Mouse (Mus musculus): Measurements from ENCODE around the gene P4ha2.

The P4ha2 gene

GRCm38 (mm10) chr11:54100045-54100691 is at the start of gene P4ha2:
Gene P4ha2 (plus strand): TSS chr11:54100095.
- no peak for DNase-seq (ENCODE audit: low spot score in 2 of 2)

GRCm38 (mm10) chr11:54050205-54050604 is 49.7 kb upstream of the P4ha2 start:
- DNase-seq (ENCODE audit: low spot score in 2 of 2): no peak

GRCm38 (mm10) chr11:54051161-54051560 is 48.7 kb upstream of the P4ha2 start:
- no peak for DNase-seq (ENCODE audit: low spot score in 2 of 2)

DNA sequence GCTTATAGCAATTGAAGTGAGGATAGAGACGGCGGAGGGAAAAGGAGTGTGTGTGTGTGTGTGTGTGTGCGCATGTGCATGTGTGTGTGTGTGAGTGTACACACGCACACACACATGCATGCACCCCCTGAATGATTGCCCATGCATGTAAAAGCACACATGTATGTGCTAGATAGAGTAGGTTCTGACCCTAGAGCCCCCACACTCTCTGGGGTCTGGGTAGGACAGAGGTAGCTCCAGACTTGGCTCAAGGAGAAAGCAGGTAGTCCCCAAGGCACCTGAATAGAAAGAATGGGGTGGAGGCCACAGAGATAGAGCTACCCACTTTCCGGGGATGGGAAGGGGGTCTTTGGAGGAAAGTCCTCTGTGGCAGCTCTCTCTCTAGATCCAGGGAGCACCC is 47.8 kb upstream of the P4ha2 start:
- DNase-seq (ENCODE audit: low spot score in 2 of 2): no peak

DNA sequence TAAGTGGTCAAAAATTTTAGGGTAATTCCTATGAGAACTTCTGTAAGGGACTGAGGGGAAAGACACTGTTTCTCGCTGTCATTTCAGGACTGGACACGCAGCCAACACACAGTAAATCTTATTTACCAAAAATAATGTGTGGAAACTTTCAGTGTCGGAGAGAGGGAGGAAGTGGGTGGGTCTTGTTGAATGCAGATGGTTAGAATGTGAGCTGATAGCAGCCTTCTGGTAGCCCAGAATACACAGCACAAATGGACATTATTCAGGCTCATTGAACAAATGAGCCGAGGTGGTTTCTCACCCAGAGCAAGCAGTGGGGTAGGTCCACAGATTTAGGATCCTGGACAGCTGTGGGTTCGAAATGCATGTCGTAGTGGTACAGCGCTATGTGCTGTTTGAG is 46.8 kb upstream of the P4ha2 start:
- DNase-seq (ENCODE audit: low spot score in 2 of 2): no peak

DNA sequence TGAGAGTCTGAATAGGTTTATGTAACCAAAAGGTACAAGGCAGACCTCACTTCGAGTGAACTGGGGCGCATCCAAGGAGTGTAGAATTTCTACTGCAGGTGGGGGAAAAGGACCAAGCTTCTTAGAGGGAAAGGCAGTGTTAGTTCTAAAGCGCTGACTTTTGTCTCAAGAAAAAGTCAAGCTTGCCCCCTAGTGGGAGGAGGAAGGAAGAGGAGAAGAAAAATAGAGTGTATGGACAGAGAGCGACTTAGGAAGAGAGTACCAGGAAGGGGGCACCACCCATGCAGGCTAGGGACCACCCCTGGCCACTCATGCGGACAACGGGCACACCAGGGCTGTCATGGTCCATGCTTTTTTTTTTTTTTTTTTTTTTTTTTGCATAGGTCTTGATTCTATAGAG is 45.6 kb upstream of the P4ha2 start:
- DNase-seq (ENCODE audit: low spot score in 2 of 2): peak; percentile 33 to 68

GRCm38 (mm10) chr11:54056132-54056531 is 43.8 kb upstream of the P4ha2 start:
- DNase-seq (ENCODE audit: low spot score in 2 of 2): no peak

DNA sequence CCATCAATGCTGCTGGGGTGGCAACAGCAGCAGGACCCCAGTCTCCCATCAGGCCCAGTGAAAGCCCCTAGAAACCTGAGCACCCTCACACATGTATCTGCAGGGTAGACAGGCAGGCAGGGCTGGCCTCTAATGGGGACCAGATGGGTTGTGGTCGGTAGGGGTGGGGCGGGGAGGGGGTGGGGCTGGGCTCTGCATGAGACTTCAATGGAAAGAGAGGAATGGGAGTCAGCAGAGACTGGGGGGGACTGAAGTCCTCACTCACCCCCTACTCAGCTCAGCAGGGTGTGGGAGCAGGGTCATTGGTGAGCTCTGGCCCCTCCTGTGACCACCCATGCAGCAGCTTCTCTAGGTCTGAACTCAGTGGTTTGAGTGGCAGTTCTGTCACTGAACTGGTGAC is 42.5 kb upstream of the P4ha2 start:
- DNase-seq (ENCODE audit: low spot score in 2 of 2): no peak

- no peak for DNase-seq (ENCODE audit: low spot score in 2 of 2)
These were observed 41.8 kb upstream of the P4ha2 start for GRCm38 (mm10) chr11:54058056-54058617.

GRCm38 (mm10) chr11:54058643-54059042 is 41.3 kb upstream of the P4ha2 start:
- no peak for DNase-seq (ENCODE audit: low spot score in 2 of 2)

GRCm38 (mm10) chr11:54059526-54059925 is 40.4 kb upstream of the P4ha2 start:
- no peak for DNase-seq (ENCODE audit: low spot score in 2 of 2)

- no peak for DNase-seq (ENCODE audit: low spot score in 2 of 2)
These were observed 39.6 kb upstream of the P4ha2 start for GRCm38 (mm10) chr11:54060316-54060715.

GRCm38 (mm10) chr11:54062086-54062752 is 37.7 kb upstream of the P4ha2 start:
- DNase-seq (ENCODE audit: low spot score in 2 of 2): no peak

DNA sequence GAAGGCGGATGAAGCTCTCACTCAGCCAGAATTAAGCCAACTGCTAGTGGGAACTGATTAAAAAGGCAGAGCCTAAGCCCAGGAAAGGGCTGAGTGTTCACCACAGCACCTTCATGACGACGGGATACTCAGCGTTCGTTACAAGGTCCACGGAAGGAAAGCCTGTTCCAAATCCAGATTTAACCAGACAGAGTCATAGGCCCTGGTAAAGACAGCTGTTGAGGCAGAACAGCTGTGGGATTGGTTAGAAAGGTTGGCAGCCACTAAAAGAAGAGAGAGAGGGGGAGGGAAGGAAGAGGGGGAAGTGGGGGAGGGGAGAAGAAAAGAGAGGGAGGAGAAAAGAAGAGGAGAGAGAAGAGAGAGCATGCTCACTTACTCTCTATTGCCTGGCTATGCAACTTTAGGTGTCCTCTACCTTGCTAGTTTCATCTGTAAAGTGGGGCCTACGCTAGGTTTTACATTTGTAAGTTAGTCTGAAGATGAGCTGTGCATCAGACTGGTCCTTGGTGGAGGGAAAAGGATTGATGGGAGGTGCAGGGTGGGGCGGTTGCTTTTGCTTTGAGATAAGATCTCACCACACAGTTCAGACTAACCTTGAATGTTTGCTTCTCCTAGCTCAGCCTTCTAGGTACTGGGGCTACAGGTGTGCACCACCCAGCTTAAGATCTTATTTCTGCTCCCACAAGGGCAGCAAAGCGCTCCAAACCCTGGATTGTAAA is 37.0 kb upstream of the P4ha2 start:
- DNase-seq (ENCODE audit: low spot score in 2 of 2): peak; percentile 39 to 47

DNA sequence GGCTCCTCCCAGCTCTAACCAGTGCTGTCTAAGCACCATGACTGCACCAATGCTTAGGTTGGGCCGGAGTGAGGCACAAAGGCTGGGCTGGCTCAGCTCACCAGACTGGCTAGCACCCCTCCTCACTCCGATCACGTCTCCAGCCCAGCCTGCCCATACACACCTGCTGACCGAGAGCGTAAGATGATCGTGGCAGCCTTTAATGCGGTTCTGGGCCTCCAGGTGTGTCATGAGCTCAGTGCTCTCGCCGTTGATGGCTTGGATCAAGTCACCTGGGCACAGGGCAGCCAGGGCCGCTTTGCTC is 36.5 kb upstream of the P4ha2 start:
- no peak for DNase-seq (ENCODE audit: low spot score in 2 of 2)

- DNase-seq (ENCODE audit: low spot score in 2 of 2): no peak
These were observed 35.4 kb upstream of the P4ha2 start for GRCm38 (mm10) chr11:54064412-54064978.

GRCm38 (mm10) chr11:54065106-54065914 is 34.6 kb upstream of the P4ha2 start:
- DNase-seq (ENCODE audit: low spot score in 2 of 2): no peak

DNA sequence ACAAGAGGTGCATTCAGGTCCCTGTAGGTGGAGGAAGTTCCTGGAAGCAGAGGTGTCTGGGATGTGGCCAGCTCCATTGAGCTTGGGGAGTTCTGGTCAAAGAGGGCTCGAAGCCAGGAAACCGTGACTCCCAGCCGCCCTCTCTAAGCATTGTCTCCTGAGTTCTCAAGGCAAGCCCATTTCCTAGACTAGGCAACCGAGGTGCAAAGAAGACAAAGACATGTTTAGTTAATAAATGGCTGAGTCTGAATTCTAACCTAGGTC is 34.0 kb upstream of the P4ha2 start:
- DNase-seq (ENCODE audit: low spot score in 2 of 2): no peak

DNA sequence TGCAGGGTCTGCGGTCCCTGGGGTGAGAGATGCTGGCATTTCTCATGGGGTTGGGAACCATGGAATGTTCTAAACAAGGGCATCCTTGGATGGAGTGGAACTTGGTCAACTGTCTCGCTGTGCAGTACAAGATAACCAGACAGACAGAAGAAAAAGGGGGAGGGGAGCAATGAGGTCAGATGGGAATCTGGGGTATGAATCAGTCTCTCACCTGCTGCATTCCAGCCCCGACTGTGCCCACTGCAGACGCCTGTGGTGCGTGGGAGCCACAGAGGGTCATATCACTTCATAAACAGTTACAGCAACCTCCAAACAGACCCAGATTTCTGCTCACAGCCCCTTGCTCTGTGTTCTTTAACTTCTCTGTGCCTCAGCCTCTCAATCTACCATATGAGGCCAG is 33.5 kb upstream of the P4ha2 start:
- no peak for DNase-seq (ENCODE audit: low spot score in 2 of 2)

- no peak for DNase-seq (ENCODE audit: low spot score in 2 of 2)
These were observed 32.4 kb upstream of the P4ha2 start for GRCm38 (mm10) chr11:54067318-54067995.

DNA sequence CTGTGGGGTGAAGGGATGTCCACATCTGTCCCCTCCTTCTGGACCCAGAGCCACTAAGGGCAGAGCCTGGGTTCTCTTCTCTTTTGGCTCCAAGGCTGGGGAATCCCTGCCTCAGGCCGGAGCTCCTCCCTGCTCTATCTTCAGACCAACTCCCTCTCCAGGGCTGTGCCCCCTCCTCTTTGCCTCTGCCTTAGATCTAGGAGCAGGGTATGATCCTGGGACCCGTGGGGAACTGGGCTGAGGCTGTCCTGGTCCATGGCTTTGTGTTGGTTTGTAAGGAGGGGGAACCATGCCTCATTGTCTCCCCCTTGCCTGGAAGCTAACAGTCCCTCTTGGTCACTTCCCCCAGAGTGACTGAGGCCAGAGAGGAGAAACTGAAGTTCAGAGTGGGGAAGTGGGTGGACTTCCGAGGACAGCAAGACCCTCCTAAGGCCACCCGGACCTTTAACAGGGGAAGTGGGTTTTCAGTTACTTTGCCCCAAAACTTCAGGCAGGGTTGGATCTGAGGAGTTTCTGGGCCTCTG is 31.8 kb upstream of the P4ha2 start:
- no peak for DNase-seq (ENCODE audit: low spot score in 2 of 2)
